ENCODE assay signal across 8 mouse cellular contexts in genomic region chr10:80509412-80510272, GRCm38 (mm10). TPM values are rescaled to one million over a fixed set of nuclear protein-coding genes. Genes with fewer than 3 reads are reported as not detected.
DNase-seq lines count a peak whose midpoint lies in the region; ATAC-seq and TF ChIP-seq lines count a peak whose summit lies in the region.

No protein-coding gene starts in this region.

- no peak for ATAC-seq in cerebellum, adult (ENCODE audit: insufficient number of reproducible peaks, low FRiP score, low TSS enrichment)
- ATAC-seq in embryonic facial prominence, embryonic 13.5 days (ENCODE audit: insufficient number of reproducible peaks, insufficient read depth, low FRiP score, low TSS enrichment, low read depth), result no peak
- ATAC-seq in limb, embryonic 14.5 days (ENCODE audit: low FRiP score, low read depth), result peak; percentile 84
- ATAC-seq in midbrain, embryonic 16.5 days, result peak; percentile 67

- no peaks in the 10 kb centered on the region for H3K36me3 ChIP-seq in embryonic facial prominence, embryonic 13.5 days
- H3K36me3 ChIP-seq in limb, embryonic 14.5 days (ENCODE audit: control insufficient read depth, insufficient read depth, low read length), result no peaks in the 10 kb centered on the region
- no peaks in the 10 kb centered on the region for H3K36me3 ChIP-seq in midbrain, embryonic 16.5 days (ENCODE audit: control insufficient read depth, insufficient read depth, low read length)
- H3K36me3 ChIP-seq in spleen, adult 2 months (ENCODE audit: control insufficient read depth, insufficient read depth, low read length), result no peaks in the 10 kb centered on the region

- peak overlapping the region; percentile 60 for H3K4me2 ChIP-seq in embryonic facial prominence, embryonic 13.5 days
- H3K4me2 ChIP-seq in limb, embryonic 14.5 days (replicated peaks; ENCODE audit: low read depth, low read length, severe bottlenecking), result peak overlapping the region; percentile 54
- H3K4me2 ChIP-seq in midbrain, embryonic 16.5 days (ENCODE audit: low read length), result peak overlapping the region; percentile 48

- WGBS in embryonic facial prominence, embryonic 13.5 days, result 8% methylated on average over 20 of the region's 20 CpGs
- 9% methylated on average over 20 of the region's 20 CpGs for WGBS in limb, embryonic 14.5 days
- 12% methylated on average over 20 of the region's 20 CpGs for WGBS in midbrain, embryonic 16.5 days
- WGBS in spleen, adult 2 months, result 6% methylated on average over 20 of the region's 20 CpGs

- H3K27me3 ChIP-seq in embryonic facial prominence, embryonic 13.5 days, result peaks cover 86% of the 10 kb centered on the region
- H3K27me3 ChIP-seq in limb, embryonic 14.5 days (ENCODE audit: control insufficient read depth, insufficient read depth, low read length), result peaks cover 54% of the 10 kb centered on the region
- peaks cover 31% of the 10 kb centered on the region for H3K27me3 ChIP-seq in midbrain, embryonic 16.5 days (ENCODE audit: control insufficient read depth, insufficient read depth, low read depth, low read length)
- H3K27me3 ChIP-seq in spleen, adult 2 months (ENCODE audit: control insufficient read depth, insufficient read depth, low read length), result peaks cover 4% of the 10 kb centered on the region

- TF ChIP-seq CTCF in spleen, adult 2 months (IDR thresholded peaks at IDR 0.05; ENCODE audit: extremely low read depth, insufficient read depth, insufficient read length, insufficient replicate concordance), result peak; percentile 92; the same call in 1 of the 2 replicates

- no peaks in the 10 kb centered on the region for H3K9me3 ChIP-seq in embryonic facial prominence, embryonic 13.5 days
- no peaks in the 10 kb centered on the region for H3K9me3 ChIP-seq in limb, embryonic 14.5 days (ENCODE audit: control insufficient read depth, low read length)
- no peaks in the 10 kb centered on the region for H3K9me3 ChIP-seq in midbrain, embryonic 16.5 days (replicated peaks; ENCODE audit: control insufficient read depth, low read length, poor library complexity, severe bottlenecking)

- peak overlapping the region; percentile 55; the same call in 1 of the 2 replicates for H3K9ac ChIP-seq in embryonic facial prominence, embryonic 13.5 days
- H3K9ac ChIP-seq in limb, embryonic 14.5 days (ENCODE audit: low read depth, low read length, severe bottlenecking), result 0 out of 2 replicates have a peak overlapping the region, but pooled peaks have one; percentile 12
- 0 out of 2 replicates have a peak overlapping the region, but pooled peaks have one; percentile 1 for H3K9ac ChIP-seq in midbrain, embryonic 16.5 days (ENCODE audit: low read depth, low read length)

- peak overlapping the region; percentile 37 for H3K4me3 ChIP-seq in embryonic facial prominence, embryonic 13.5 days
- H3K4me3 ChIP-seq in limb, embryonic 14.5 days (replicated peaks; ENCODE audit: low read length), result peak overlapping the region; percentile 33
- H3K4me3 ChIP-seq in midbrain, embryonic 16.5 days (ENCODE audit: low read depth, low read length), result no peak overlapping the region
- H3K4me3 ChIP-seq in spleen, adult 2 months (ENCODE audit: extremely low read depth, insufficient read depth, insufficient read length), result peak overlapping the region; percentile 68

- peak; percentile 66 for DNase-seq in cerebellum, adult 11 months
- peak; percentile 53 to 76 for DNase-seq in heart, adult 9 months (ENCODE audit: low spot score in 2 of 2)
- peak; percentile 84 for DNase-seq in kidney, adult 9 months
- peak; percentile 52 for DNase-seq in limb, embryonic 14.5 days (ENCODE audit: low spot score)
- DNase-seq in spleen, adult 2 months (ENCODE audit: low read depth in 1 of 2, low spot score in 2 of 2), result peak; percentile 67 to 83

- peaks cover 18% of the 10 kb centered on the region for H3K4me1 ChIP-seq in embryonic facial prominence, embryonic 13.5 days
- H3K4me1 ChIP-seq in limb, embryonic 14.5 days (ENCODE audit: control insufficient read depth, insufficient read depth, low read length), result peaks cover 3% of the 10 kb centered on the region; the same call in 1 of the 2 replicates
- peaks cover 13% of the 10 kb centered on the region for H3K4me1 ChIP-seq in midbrain, embryonic 16.5 days (ENCODE audit: control insufficient read depth, insufficient read depth, low read length)
- H3K4me1 ChIP-seq in spleen, adult 2 months (ENCODE audit: control insufficient read depth, insufficient read depth, insufficient read length), result no peaks in the 10 kb centered on the region

- no peak for TF ChIP-seq POLR2A in limb, embryonic 14.5 days (IDR thresholded peaks at IDR 0.05; ENCODE audit: borderline replicate concordance, extremely low read depth, insufficient read depth, insufficient read length)
- no peak for TF ChIP-seq POLR2A in spleen, adult 2 months (IDR thresholded peaks at IDR 0.05; ENCODE audit: low read depth, low read length)

- no peak overlapping the region for H3K27ac ChIP-seq in embryonic facial prominence, embryonic 13.5 days
- no peak overlapping the region for H3K27ac ChIP-seq in limb, embryonic 14.5 days (replicated peaks; ENCODE audit: low read depth, low read length)
- H3K27ac ChIP-seq in midbrain, embryonic 16.5 days (ENCODE audit: low read length), result no peak overlapping the region
- no peak overlapping the region for H3K27ac ChIP-seq in spleen, adult 2 months (ENCODE audit: insufficient read depth, low read length)

RNA-seq across cellular contexts. Expression of gene Onecut3, which starts 15.0 kb away (rescaled TPM):
- not detected in 2 replicates for polyA plus RNA-seq in embryonic facial prominence, embryonic 13.5 days (2015; fragmentation: Nextera tagmentation; extraction: Ambion mirVana)
- 0.01 TPM in 2 replicates for polyA plus RNA-seq in limb, embryonic 14.5 days (2012; rRNA removed)
- not detected in 2 replicates for polyA plus RNA-seq in limb, embryonic 14.5 days (2014; fragmentation: Nextera tagmentation; extraction: Ambion mirVana)
- 1.2 and 1.6 TPM in 2 replicates for polyA plus RNA-seq in midbrain, embryonic 16.5 days (2015; fragmentation: Nextera tagmentation; extraction: Ambion mirVana)
- polyA plus RNA-seq in spleen, adult 2 months (2012; rRNA removed), result not detected in 2 replicates

RNA-seq across cellular contexts. Expression of gene Atp8b3, which starts 29.3 kb away (rescaled TPM):
- polyA plus RNA-seq in embryonic facial prominence, embryonic 13.5 days (2015; fragmentation: Nextera tagmentation; extraction: Ambion mirVana), result 0.04 and 0.28 TPM in 2 replicates
- polyA plus RNA-seq in limb, embryonic 14.5 days (2012; rRNA removed), result 0.30 and 0.70 TPM in 2 replicates
- polyA plus RNA-seq in limb, embryonic 14.5 days (2014; fragmentation: Nextera tagmentation; extraction: Ambion mirVana), result 0.14 and 0.22 TPM in 2 replicates
- 1.1 and 1.4 TPM in 2 replicates for polyA plus RNA-seq in midbrain, embryonic 16.5 days (2015; fragmentation: Nextera tagmentation; extraction: Ambion mirVana)
- 0.01 and 0.04 TPM in 2 replicates for polyA plus RNA-seq in spleen, adult 2 months (2012; rRNA removed)

RNA-seq across cellular contexts. Expression of gene Rexo1, which starts 51.7 kb away (rescaled TPM):
- polyA plus RNA-seq in embryonic facial prominence, embryonic 13.5 days (2015; fragmentation: Nextera tagmentation; extraction: Ambion mirVana), result 25.9 and 31.3 TPM in 2 replicates
- 56.4 and 79.5 TPM in 2 replicates for polyA plus RNA-seq in limb, embryonic 14.5 days (2012; rRNA removed)
- 27.9 and 32.4 TPM in 2 replicates for polyA plus RNA-seq in limb, embryonic 14.5 days (2014; fragmentation: Nextera tagmentation; extraction: Ambion mirVana)
- polyA plus RNA-seq in midbrain, embryonic 16.5 days (2015; fragmentation: Nextera tagmentation; extraction: Ambion mirVana), result 26.9 and 27.6 TPM in 2 replicates
- 78.0 and 95.1 TPM in 2 replicates for polyA plus RNA-seq in spleen, adult 2 months (2012; rRNA removed)

Comparison
In these comparisons a context has a peak if more than half of its experiments do, and no peak if none do; other contexts are left out.
1. ATAC-seq: peak in limb, embryonic 14.5 days (single experiment) and midbrain, embryonic 16.5 days (single experiment); none in cerebellum, adult (single experiment) and embryonic facial prominence, embryonic 13.5 days (single experiment).
2. H3K9ac ChIP-seq: peak in every context shown above with its lines; median percentile 55 in embryonic facial prominence, embryonic 13.5 days; 12 in limb, embryonic 14.5 days; 1 in midbrain, embryonic 16.5 days.
3. Peak in every context shown above with its lines, with median percentiles within 50 percentile points of each other: DNase-seq and H3K4me2 ChIP-seq.